Mouse (Mus musculus) CD4-positive naive resting alpha-beta T cell, adult 57 days (primary cell): ENCODE results near the gene Olfr516. TPM values are rescaled to one million over a fixed set of nuclear protein-coding genes. Genes with fewer than 3 reads are reported as not detected.

Source experiments
- total RNA-seq: library from RNA; stranded (reverse); gene quantifications from one replicate; pipeline ENCODE4 v1.2.4, GENCODE M21; 2023

Gene Olfr516
- total RNA-seq: not detected

DNA sequence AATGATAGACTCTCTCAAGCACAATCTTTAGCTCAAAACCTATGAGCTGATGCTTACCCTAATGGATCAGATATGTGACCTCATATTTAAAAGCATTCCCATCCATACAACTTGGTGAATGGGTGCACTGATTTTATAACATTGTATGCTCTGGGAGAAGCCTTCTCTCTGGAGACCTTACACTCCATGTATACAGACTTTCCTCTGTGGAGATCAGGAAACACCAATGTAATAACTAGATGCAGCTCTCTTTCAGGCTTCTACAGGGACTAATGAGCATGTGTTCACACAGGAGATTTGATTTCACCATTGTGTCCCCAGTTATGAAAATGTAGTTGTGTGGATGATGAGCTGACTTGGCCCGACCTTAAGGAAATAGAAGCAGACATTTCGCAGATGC, at the start of gene Olfr516:
Gene Olfr516 (minus strand): TSS at position 101 of the 400 bp plus-strand sequence.

GRCm38 (mm10) chr7:108894320-108894719, 44.0 kb upstream of the Olfr516 start, which contains the start of gene Olfr519:
TSS of gene Olfr519 (minus strand) at chr7:108894420.

DNA sequence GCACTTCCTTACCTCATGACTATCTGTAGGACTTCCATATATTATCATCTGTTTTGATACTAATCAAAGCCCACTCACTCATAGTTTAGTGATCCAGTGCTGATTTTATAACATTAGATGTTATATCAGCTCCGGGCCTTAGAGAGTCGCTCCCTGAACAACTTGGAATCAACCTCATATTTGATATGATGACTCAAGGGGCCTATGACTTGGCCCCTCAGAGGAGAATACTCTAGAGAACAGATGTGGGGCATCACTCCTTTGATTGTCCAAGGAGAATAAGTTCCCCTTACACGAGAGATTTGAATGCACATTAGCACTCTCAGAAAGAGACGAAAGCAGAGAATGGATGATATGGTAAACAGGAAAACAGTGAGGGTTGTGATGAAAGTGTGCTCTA, 34.6 kb upstream of the Olfr516 start, which contains the start of gene Olfr518:
Gene Olfr518 (minus strand): TSS at position 101 of the 400 bp plus-strand sequence.

GRCm38 (mm10) chr7:108872279-108872678, 21.9 kb upstream of the Olfr516 start, which contains the start of gene Olfr517:
TSS of gene Olfr517 (minus strand) at chr7:108872379.

GRCm38 (mm10) chr7:108825897-108826296, 24.4 kb downstream of the Olfr516 start, which contains the start of gene Olfr514:
TSS of gene Olfr514 (minus strand) at chr7:108825997.

Other genes starting within 250 kb of the Olfr516 start
- not detected for gene Olfr506, start 239.7 kb downstream of the Olfr516 start, total RNA-seq
- gene Olfr507, start 228.7 kb downstream of the Olfr516 start, total RNA-seq: not detected
- not detected for gene Olfr508, start 220.5 kb downstream of the Olfr516 start, total RNA-seq
- gene Olfr509, start 198.6 kb downstream of the Olfr516 start, total RNA-seq: not detected
- gene Olfr510, start 184.1 kb downstream of the Olfr516 start, total RNA-seq: not detected
- gene Olfr512, start 137.2 kb downstream of the Olfr516 start, total RNA-seq: not detected
- gene Olfr513, start 99.6 kb downstream of the Olfr516 start, total RNA-seq: not detected
- not detected for gene Olfr514, start 24.5 kb downstream of the Olfr516 start, total RNA-seq
- gene Olfr517, start 21.9 kb upstream of the Olfr516 start, total RNA-seq: not detected
- gene Olfr518, start 34.5 kb upstream of the Olfr516 start, total RNA-seq: not detected
- gene Olfr519, start 43.9 kb upstream of the Olfr516 start, total RNA-seq: not detected
- gene Nlrp10, start 79.6 kb upstream of the Olfr516 start, total RNA-seq: 0.18 TPM
- gene Eif3f, start 83.9 kb upstream of the Olfr516 start, total RNA-seq: 250 TPM
- 1.7 TPM for gene Tub, start 99.8 kb upstream of the Olfr516 start, total RNA-seq
- not detected for gene Ric3, start 232.8 kb upstream of the Olfr516 start, total RNA-seq